Mouse (Mus musculus) liver, adult 2 months (tissue): ENCODE measurements around the gene Nfix.

ENCODE experiments used
- CTCF ChIP-seq: fragments of 200-500 bp; IDR thresholded peaks from 2 replicates; pipeline ENCODE4 v1.5.1; 2011; ENCODE audit warnings: low read depth, low read length, control low read depth
- POLR2A ChIP-seq: fragments of 200-500 bp; IDR thresholded peaks from 2 replicates; pipeline ENCODE4 v1.6.1; 2011; ENCODE audit warnings: low read length, control low read depth; ENCODE audit not compliant: insufficient read depth; ENCODE audit errors: extremely low read depth

DNA sequence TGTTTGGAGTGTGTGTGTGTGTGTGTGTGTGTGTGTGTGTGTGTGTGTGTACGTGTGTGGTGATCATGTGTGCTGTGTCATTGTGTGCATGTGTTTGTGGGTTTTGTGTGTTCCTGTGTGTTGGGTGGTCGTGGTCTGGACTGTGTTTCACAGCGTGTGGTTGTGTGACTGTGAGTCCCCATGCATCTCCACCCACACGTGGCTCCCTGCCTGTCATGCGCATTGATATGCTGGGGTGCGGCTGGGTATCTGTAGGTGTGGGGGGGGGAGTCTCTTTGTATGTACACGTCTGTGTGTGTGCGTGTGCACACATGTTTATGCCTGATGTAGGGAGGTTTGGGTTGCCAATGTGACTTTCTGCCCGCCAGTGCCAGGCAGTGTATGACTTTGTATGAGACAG is 7.0 kb downstream of the Nfix start:
- TF ChIP-seq CTCF (no peak), POLR2A (no peak)
